Mouse (Mus musculus) intestine, postnatal 0 days (tissue): Measurements from ENCODE around the gene Pex5. TPM values are rescaled to one million over a fixed set of nuclear protein-coding genes. Genes with fewer than 3 reads are reported as not detected.
"Not testable (repeated sequence)": the region's sequence is repeated elsewhere in the genome, so short reads cannot be mapped to it uniquely, and the experiment has no call there.

Source experiments
- ATAC-seq: fragments of 200-750 bp; cut with Nextera tagmentation; 2 replicates; pipeline ENCODE4 v1.8.0; 2017; ENCODE audit warnings: mild to moderate bottlenecking, moderate TSS enrichment, moderate library complexity
- H3K27ac ChIP-seq: fragments of 300-500 bp; sonication (generic); 2 replicates; pipeline ENCODE4 v1.5.1; 2014; ENCODE audit warnings: mild to moderate bottlenecking, low read depth, low read length, moderate library complexity
- H3K27me3 ChIP-seq: fragments of 300-500 bp; sonication (generic); replicated peaks from 2 replicates; pipeline ENCODE4 v1.6.1; 2014; ENCODE audit warnings: low read length, mixed read lengths; ENCODE audit not compliant: control insufficient read depth, insufficient read depth
- H3K36me3 ChIP-seq: fragments of 300-500 bp; sonication (generic); 2 replicates; pipeline ENCODE4 v1.6.1; 2014; ENCODE audit warnings: mild to moderate bottlenecking, moderate library complexity; ENCODE audit not compliant: control insufficient read depth, insufficient read depth
- H3K4me1 ChIP-seq: fragments of 300-500 bp; sonication (generic); replicated peaks from 2 replicates; pipeline ENCODE4 v1.6.1; 2014; ENCODE audit warnings: antibody characterized with exemption, low read length, mixed read lengths; ENCODE audit not compliant: control insufficient read depth, insufficient read depth
- H3K4me2 ChIP-seq: fragments of 300-500 bp; sonication (generic); replicated peaks from 2 replicates; pipeline ENCODE4 v1.6.1; 2014; ENCODE audit warnings: low read depth, mild to moderate bottlenecking, moderate library complexity
- H3K4me3 ChIP-seq: fragments of 300-500 bp; sonication (generic); 2 replicates; pipeline ENCODE4 v1.5.1; 2014; ENCODE audit warnings: low read depth, low read length
- H3K9ac ChIP-seq: fragments of 300-500 bp; sonication (generic); 2 replicates; pipeline ENCODE4 v1.6.1; 2014; ENCODE audit warnings: mild to moderate bottlenecking, low read depth, low read length
- H3K9me3 ChIP-seq: fragments of 300-500 bp; sonication (generic); 2 replicates; pipeline ENCODE4 v1.6.1; 2016; ENCODE audit warnings: mixed run types; ENCODE audit not compliant: control insufficient read depth
- CTCF ChIP-seq: sonication (generic); IDR thresholded peaks from 2 replicates; pipeline ENCODE4 v1.5.1; 2016; ENCODE audit warnings: low read depth, mild to moderate bottlenecking, control low read depth, antibody characterized with exemption, moderate library complexity
- WGBS: fragments of 180-500 bp; shearing (Covaris S2); extraction: QIAGEN DNeasy Blood & Tissue Kit; methylation state at CpG from one replicate; pipeline ENCODE4 v1.1.7; 2014; 5-methylcytosine and 5-hydroxymethylcytosine counted together
- polyA plus RNA-seq: library from polyadenylated mRNA; unstranded; fragments of >200 nt; fragmentation: Nextera tagmentation; extraction: Ambion mirVana; gene quantifications from 2 replicates; pipeline ENCODE4 v1.2.1, GENCODE M21; 2015

Gene Pex5
- polyA plus RNA-seq, 1 experiment from 2014 or later, result 30.1 TPM

DNA sequence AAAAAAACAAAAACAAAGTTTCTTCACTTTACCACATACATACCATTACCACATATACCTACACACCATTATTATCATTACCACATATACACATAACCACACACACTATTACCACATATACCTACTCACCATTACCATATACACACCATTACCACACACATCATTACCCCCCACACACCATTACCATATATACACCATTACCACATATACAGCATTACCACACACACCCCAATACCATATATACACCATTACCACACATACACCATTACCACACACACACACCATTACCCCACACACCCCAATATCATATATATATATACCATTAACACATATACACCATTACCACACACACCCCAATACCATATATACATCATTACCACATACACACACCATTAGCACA lies 7.7 kb downstream of the Pex5 start:
- TF ChIP-seq CTCF, result no peak
- ATAC-seq, result no peak
- Histone ChIP-seq H3K27me3 (no peaks in the 10 kb centered on the region), H3K27ac (no peak overlapping the region), H3K9me3 (no peaks in the 10 kb centered on the region), H3K4me3 (no peak overlapping the region), H3K9ac (no peak overlapping the region), H3K36me3 (peaks cover 58% of the 10 kb centered on the region), H3K4me2 (no peak overlapping the region), H3K4me1 (no peaks in the 10 kb centered on the region)

- H3K27ac ChIP-seq, result no peak overlapping the region
- H3K4me2 ChIP-seq, result no peak overlapping the region
- H3K9ac ChIP-seq, result no peak overlapping the region
- TF ChIP-seq CTCF, result no peak
- no peaks in the 10 kb centered on the region for H3K4me1 ChIP-seq
- WGBS, result 74% methylated on average over 10 of the region's 10 CpGs
- no peaks in the 10 kb centered on the region for H3K27me3 ChIP-seq
- peaks cover 63% of the 10 kb centered on the region for H3K36me3 ChIP-seq
- H3K4me3 ChIP-seq, result no peak overlapping the region
- ATAC-seq, result peak; percentile 42; the same call in 1 of the 2 replicates
- no peaks in the 10 kb centered on the region for H3K9me3 ChIP-seq
These were observed 8.5 kb downstream of the Pex5 start for GRCm38 (mm10) chr6:124406326-124406725.

DNA sequence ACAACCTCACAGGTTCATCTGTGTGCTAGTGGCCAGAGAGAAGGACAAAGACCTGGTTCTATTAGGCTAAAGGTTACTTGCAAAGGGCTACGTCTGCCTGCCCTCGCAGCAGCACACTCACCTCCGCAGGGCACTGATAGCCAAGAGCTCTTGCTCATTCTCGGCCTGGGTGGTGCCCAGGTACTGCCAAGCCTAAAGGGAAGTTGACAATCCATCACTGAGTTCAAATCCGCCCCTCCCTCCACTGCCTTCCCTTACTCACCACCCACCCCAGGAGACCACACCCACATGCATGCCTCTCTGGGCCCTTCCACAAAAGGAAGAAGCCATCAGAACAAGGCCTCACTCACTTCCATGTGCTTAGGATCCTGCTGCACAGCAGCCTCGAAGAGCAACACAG lies 15.1 kb downstream of the Pex5 start:
- H3K27ac ChIP-seq, result no peak overlapping the region
- H3K4me2 ChIP-seq, result no peak overlapping the region
- no peaks in the 10 kb centered on the region for H3K27me3 ChIP-seq
- peaks cover 83% of the 10 kb centered on the region for H3K36me3 ChIP-seq
- no peaks in the 10 kb centered on the region for H3K9me3 ChIP-seq
- H3K4me3 ChIP-seq, result no peak overlapping the region
- no peak for ATAC-seq
- TF ChIP-seq CTCF, result no peak
- no peaks in the 10 kb centered on the region for H3K4me1 ChIP-seq
- H3K9ac ChIP-seq, result no peak overlapping the region
- WGBS, result 90% methylated on average over 6 of the region's 6 CpGs

DNA sequence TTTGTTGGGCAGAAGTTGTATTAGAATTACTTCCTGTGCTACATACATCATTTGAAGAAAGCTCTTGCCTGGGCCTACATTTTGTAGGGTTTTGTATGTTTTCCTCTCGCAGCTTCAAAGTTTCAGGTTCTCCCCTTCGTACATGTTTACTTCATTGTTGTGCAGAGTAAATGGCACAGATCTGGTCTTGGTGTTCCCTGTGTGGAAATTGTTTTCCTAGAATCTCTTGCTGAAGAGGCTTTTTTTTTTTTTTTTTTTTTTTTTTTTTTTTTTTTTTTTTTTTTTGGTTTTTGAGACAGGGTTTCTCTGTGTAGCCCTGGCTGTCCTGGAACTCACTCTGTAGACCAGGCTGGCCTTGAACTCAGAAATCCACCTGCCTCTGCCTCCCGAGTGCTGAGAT lies 19.9 kb downstream of the Pex5 start:
- ATAC-seq, H3K4me3 ChIP-seq, H3K9ac ChIP-seq, H3K27me3 ChIP-seq, H3K4me2 ChIP-seq, H3K9me3 ChIP-seq, H3K27ac ChIP-seq, H3K4me1 ChIP-seq: not testable (repeated sequence)
- WGBS, result over 99% methylated on average over 3 of the region's 3 CpGs
- peaks cover 39% of the 10 kb centered on the region for H3K36me3 ChIP-seq

- TF ChIP-seq CTCF, result peak; percentile 36
- no peak for ATAC-seq
- Histone ChIP-seq H3K27me3 (no peaks in the 10 kb centered on the region), H3K4me1 (no peaks in the 10 kb centered on the region), H3K36me3 (no peaks in the 10 kb centered on the region), H3K9ac (no peak overlapping the region), H3K4me3 (no peak overlapping the region), H3K4me2 (no peak overlapping the region), H3K27ac (no peak overlapping the region), H3K9me3 (no peaks in the 10 kb centered on the region)
- WGBS, result 25% methylated on average over 5 of the region's 5 CpGs
These were observed 34.7 kb downstream of the Pex5 start for GRCm38 (mm10) chr6:124380142-124380541.

DNA sequence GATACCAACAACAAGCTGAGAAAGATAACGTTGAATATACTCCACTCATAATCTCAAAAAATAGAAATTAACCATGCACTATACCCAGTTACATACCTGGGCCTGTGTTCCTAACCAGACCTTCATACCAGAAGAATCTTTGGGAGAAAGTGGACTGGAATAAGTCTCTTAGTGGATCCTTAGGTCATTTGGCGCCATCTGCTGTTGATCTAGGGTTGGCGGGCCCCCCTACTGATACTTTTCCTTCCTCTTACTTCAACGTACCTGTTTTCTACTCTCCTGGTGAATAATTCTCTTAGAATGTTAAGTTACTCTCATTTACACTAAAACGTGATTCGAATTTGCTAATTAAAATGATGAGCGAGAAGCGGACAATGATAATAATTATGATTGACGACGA lies 35.5 kb downstream of the Pex5 start:
- H3K9ac ChIP-seq, result no peak overlapping the region
- H3K27ac ChIP-seq, result no peak overlapping the region
- no peaks in the 10 kb centered on the region for H3K36me3 ChIP-seq
- H3K4me2 ChIP-seq, result no peak overlapping the region
- no peak for ATAC-seq
- no peaks in the 10 kb centered on the region for H3K4me1 ChIP-seq
- peak; percentile 84 for TF ChIP-seq CTCF
- no peaks in the 10 kb centered on the region for H3K9me3 ChIP-seq
- WGBS, result 34% methylated on average over 10 of the region's 10 CpGs
- no peak overlapping the region for H3K4me3 ChIP-seq
- no peaks in the 10 kb centered on the region for H3K27me3 ChIP-seq
